Mouse (Mus musculus) liver, embryonic 16.5 days (tissue): ENCODE data around the gene Slco3a1. TPM values are rescaled to one million over a fixed set of nuclear protein-coding genes. Genes with fewer than 3 reads are reported as not detected.
"Not testable (repeated sequence)": the region's sequence is repeated elsewhere in the genome, so short reads cannot be mapped to it uniquely, and the experiment has no call there.

ENCODE experiments used
- ATAC-seq: fragments of 200-750 bp; cut with Nextera tagmentation; 2 replicates; pipeline ENCODE4 v1.8.0; 2017; ENCODE audit warnings: low read depth, mild to moderate bottlenecking, moderate number of reproducible peaks, moderate library complexity
- H3K27ac ChIP-seq: fragments of 300-500 bp; sonication (generic); 2 replicates; pipeline ENCODE4 v1.5.1; 2014; ENCODE audit warnings: mild to moderate bottlenecking, low read length
- H3K27me3 ChIP-seq: fragments of 300-500 bp; sonication (generic); 2 replicates; pipeline ENCODE4 v1.6.1; 2014; ENCODE audit warnings: low read depth, low read length, mixed read lengths; ENCODE audit not compliant: control insufficient read depth, insufficient read depth
- H3K36me3 ChIP-seq: fragments of 300-500 bp; sonication (generic); 2 replicates; pipeline ENCODE4 v1.6.1; 2014; ENCODE audit warnings: mild to moderate bottlenecking; ENCODE audit not compliant: control insufficient read depth, insufficient read depth
- H3K4me1 ChIP-seq: fragments of 300-500 bp; sonication (generic); 2 replicates; pipeline ENCODE4 v1.6.1; 2014; ENCODE audit warnings: low read depth, low read length, mixed read lengths; ENCODE audit not compliant: control insufficient read depth
- H3K4me2 ChIP-seq: fragments of 300-500 bp; sonication (generic); 2 replicates; pipeline ENCODE4 v1.6.1; 2014; ENCODE audit warnings: low read depth, low read length, mixed read lengths
- H3K4me3 ChIP-seq: fragments of 300-500 bp; sonication (generic); 2 replicates; pipeline ENCODE4 v1.5.1; 2014; ENCODE audit warnings: low read depth, mild to moderate bottlenecking, low read length
- H3K9ac ChIP-seq: fragments of 300-500 bp; sonication (generic); 2 replicates; pipeline ENCODE4 v1.6.1; 2014; ENCODE audit warnings: low read depth, low read length
- H3K9me3 ChIP-seq: fragments of 300-500 bp; sonication (generic); replicated peaks from 2 replicates; pipeline ENCODE4 v1.6.1; 2016; ENCODE audit warnings: low read length; ENCODE audit not compliant: control insufficient read depth
- WGBS: fragments of 180-500 bp; shearing (Covaris S2); extraction: QIAGEN DNeasy Blood & Tissue Kit; methylation state at CpG from one replicate; pipeline ENCODE4 v1.1.7; 2014; ENCODE audit not compliant: insufficient replicate concordance; 5-methylcytosine and 5-hydroxymethylcytosine counted together
- polyA plus RNA-seq: library from polyadenylated mRNA; unstranded; fragments of >200 nt; fragmentation: Nextera tagmentation; extraction: Ambion mirVana; gene quantifications from 2 replicates; pipeline ENCODE4 v1.2.1, GENCODE M21; 2015

Gene Slco3a1
- polyA plus RNA-seq, 1 experiment from 2014 or later, result 1.2 TPM

- ATAC-seq, result no peak
- H3K9me3 ChIP-seq, result no peaks in the 10 kb centered on the region
- 58% methylated on average over 2 of the region's 2 CpGs for WGBS
Measured at GRCm38 (mm10) chr7:74422731-74423130, 131.8 kb downstream of the Slco3a1 start.

GRCm38 (mm10) chr7:74422002-74422401, 132.6 kb downstream of the Slco3a1 start:
- ATAC-seq, result no peak
- H3K4me1 ChIP-seq, result no peaks in the 10 kb centered on the region
- H3K9ac ChIP-seq, result no peak overlapping the region
- H3K9me3 ChIP-seq, result no peaks in the 10 kb centered on the region
- H3K4me2 ChIP-seq, result no peak overlapping the region
- H3K4me3 ChIP-seq, result no peak overlapping the region
- no peak overlapping the region for H3K27ac ChIP-seq
- 33% methylated on average over 13 of the region's 13 CpGs for WGBS
- H3K36me3 ChIP-seq, result no peaks in the 10 kb centered on the region
- no peaks in the 10 kb centered on the region for H3K27me3 ChIP-seq

More at GRCm38 (mm10) chr7:74422731-74423130, 131.8 kb downstream of the Slco3a1 start:
- no peaks in the 10 kb centered on the region for H3K27me3 ChIP-seq
- H3K27ac ChIP-seq, result no peak overlapping the region
- H3K9ac ChIP-seq, result no peak overlapping the region
- no peaks in the 10 kb centered on the region for H3K36me3 ChIP-seq
- H3K4me2 ChIP-seq, result no peak overlapping the region
- no peaks in the 10 kb centered on the region for H3K4me1 ChIP-seq
- H3K4me3 ChIP-seq, result no peak overlapping the region

GRCm38 (mm10) chr7:74421591-74421990, 133.0 kb downstream of the Slco3a1 start:
- Histone ChIP-seq H3K27me3 (no peaks in the 10 kb centered on the region), H3K27ac (no peak overlapping the region), H3K9me3 (no peaks in the 10 kb centered on the region), H3K4me1 (no peaks in the 10 kb centered on the region), H3K36me3 (no peaks in the 10 kb centered on the region), H3K4me2 (no peak overlapping the region), H3K9ac (no peak overlapping the region), H3K4me3 (no peak overlapping the region)
- ATAC-seq, result no peak
- WGBS, result 60% methylated on average over 2 of the region's 2 CpGs

- H3K9ac ChIP-seq, result no peak overlapping the region
- no peak overlapping the region for H3K4me2 ChIP-seq
- H3K4me3 ChIP-seq, result no peak overlapping the region
- H3K27ac ChIP-seq, result no peak overlapping the region
- H3K4me1 ChIP-seq, result no peaks in the 10 kb centered on the region
- WGBS, result 60% methylated on average over 4 of the region's 4 CpGs
- H3K27me3 ChIP-seq, result no peaks in the 10 kb centered on the region
- no peaks in the 10 kb centered on the region for H3K36me3 ChIP-seq
- no peaks in the 10 kb centered on the region for H3K9me3 ChIP-seq
- no peak for ATAC-seq
Measured at GRCm38 (mm10) chr7:74419706-74420105, 134.9 kb downstream of the Slco3a1 start.

DNA sequence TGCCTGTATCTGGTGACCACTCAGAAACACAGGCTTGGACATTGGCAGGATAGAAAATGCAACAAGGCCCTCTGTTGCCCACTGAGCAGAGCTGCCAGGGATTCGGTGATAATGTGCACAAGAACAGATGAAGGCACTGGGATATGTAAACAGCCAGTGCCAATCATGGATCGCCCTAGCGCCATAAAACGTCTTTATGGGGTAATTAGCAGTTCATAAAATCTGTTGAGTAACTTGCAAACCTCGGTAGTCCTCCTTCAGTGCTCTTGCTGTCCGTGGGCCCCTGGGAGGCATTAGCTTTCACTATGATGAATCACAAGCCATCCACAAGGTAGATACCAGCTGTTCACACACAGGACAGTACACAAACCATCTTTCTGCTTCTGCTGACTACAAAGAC, 137.6 kb downstream of the Slco3a1 start:
- Histone ChIP-seq H3K4me1 (no peaks in the 10 kb centered on the region), H3K9ac (no peak overlapping the region), H3K27ac (no peak overlapping the region), H3K4me3 (no peak overlapping the region), H3K27me3 (no peaks in the 10 kb centered on the region), H3K9me3 (no peaks in the 10 kb centered on the region), H3K36me3 (no peaks in the 10 kb centered on the region), H3K4me2 (no peak overlapping the region)
- WGBS, result 63% methylated on average over 6 of the region's 6 CpGs
- ATAC-seq, result no peak

GRCm38 (mm10) chr7:74415241-74415640, 139.3 kb downstream of the Slco3a1 start:
- Histone ChIP-seq H3K4me3 (no peak overlapping the region), H3K4me1 (no peaks in the 10 kb centered on the region), H3K9ac (no peak overlapping the region), H3K4me2 (no peak overlapping the region), H3K9me3 (no peaks in the 10 kb centered on the region), H3K27me3 (no peaks in the 10 kb centered on the region), H3K36me3 (no peaks in the 10 kb centered on the region), H3K27ac (no peak overlapping the region)
- no peak for ATAC-seq
- WGBS, result 76% methylated on average over 6 of the region's 6 CpGs

DNA sequence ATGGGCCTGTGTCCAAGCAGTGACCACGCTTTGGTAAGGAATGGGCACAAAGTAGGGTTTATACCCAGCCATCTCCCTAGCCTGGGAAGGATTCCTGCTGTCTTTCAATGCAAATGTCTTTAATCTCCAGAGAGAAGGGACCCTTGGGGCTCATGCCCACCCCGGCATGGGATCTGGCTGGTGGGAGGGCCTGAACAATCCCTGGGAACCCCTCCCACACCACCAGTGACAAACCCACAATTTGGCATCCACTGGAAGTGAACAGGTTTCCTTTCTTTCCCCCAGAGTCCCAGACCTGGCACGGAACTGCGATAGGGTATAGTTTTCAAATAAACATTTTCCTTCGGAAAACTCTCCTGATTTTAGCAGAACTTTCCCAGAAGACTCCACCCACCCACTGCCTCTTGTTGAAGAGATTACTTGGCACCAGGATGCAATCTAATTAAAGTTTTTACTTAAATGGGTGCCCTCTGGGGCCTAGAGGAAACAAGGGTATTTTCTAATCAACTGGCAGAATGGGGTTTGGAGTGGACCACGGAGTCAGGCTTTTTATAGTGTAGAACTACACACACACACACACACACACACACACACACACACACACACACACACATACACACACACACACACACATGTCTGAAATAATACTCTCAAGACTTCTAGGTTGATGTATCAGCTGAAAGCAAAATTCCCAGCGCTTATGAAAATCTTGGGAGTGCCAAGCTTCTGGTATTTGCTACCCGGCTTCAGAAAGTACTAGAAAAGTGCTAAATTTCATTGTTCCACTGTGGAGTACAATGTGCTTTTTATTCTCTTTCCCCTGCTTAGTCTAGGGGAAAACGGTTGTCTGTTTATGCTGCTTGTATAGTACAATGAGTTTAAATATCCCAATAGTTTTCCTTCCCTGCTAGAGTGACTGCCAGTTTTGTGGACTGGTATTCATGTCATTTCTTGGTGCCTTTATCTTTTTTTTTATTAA, 140.6 kb downstream of the Slco3a1 start:
- Histone ChIP-seq H3K9ac (no peak overlapping the region), H3K27me3 (no peaks in the 10 kb centered on the region), H3K4me3 (no peak overlapping the region), H3K9me3 (no peaks in the 10 kb centered on the region), H3K4me2 (no peak overlapping the region), H3K36me3 (no peaks in the 10 kb centered on the region), H3K27ac (no peak overlapping the region), H3K4me1 (no peaks in the 10 kb centered on the region)
- WGBS, result 75% methylated on average over 9 of the region's 9 CpGs
- no peak for ATAC-seq

DNA sequence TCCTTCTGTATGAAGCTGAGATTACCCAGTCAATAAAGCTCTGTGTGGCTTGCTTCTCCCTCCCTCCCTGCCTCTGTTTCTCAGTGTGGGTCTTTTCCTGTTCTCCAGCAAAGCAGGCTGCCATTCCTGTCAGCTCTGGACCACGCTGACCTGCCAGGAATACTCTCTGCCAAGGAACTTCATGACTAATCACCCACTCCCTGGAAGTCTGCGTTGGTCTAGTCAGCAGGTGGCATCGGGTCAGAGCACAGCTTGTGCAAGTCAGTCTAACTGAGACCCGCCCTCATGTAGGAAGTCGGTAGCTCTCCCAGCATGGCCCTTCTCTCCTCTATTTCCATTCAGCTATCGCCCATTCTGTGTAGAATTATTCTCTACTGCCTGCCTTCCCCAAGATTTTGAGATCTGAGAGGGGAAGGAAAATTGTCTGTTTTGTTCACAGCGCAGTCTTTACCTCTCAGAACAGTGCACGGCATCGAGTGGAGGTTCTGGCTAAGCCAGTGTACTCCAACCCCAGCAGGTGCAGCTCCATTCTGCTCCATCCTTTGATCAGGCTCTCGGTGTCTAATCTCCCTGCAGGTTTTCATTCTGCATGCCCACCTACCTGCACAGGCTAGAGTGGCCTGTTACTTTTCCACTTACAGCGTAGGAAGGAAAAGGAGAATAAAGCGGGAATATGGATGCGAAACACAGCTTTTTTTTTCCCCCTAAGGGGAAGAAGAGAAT, 145.8 kb downstream of the Slco3a1 start:
- ATAC-seq, result no peak
- Histone ChIP-seq H3K4me2 (no peak overlapping the region), H3K36me3 (no peaks in the 10 kb centered on the region), H3K9ac (no peak overlapping the region), H3K4me1 (no peaks in the 10 kb centered on the region), H3K9me3 (no peaks in the 10 kb centered on the region), H3K4me3 (no peak overlapping the region), H3K27ac (no peak overlapping the region), H3K27me3 (no peaks in the 10 kb centered on the region)
- 60% methylated on average over 13 of the region's 13 CpGs for WGBS

- H3K4me2 ChIP-seq, H3K9ac ChIP-seq, H3K4me3 ChIP-seq, ATAC-seq, H3K36me3 ChIP-seq, H3K9me3 ChIP-seq, H3K27me3 ChIP-seq, H3K27ac ChIP-seq, H3K4me1 ChIP-seq: not testable (repeated sequence)
Measured at GRCm38 (mm10) chr7:74407851-74408250, 146.7 kb downstream of the Slco3a1 start.
